Mouse (Mus musculus) kidney, embryonic 16.5 days (tissue): ENCODE measurements at regions not wholly inside any gene's neighbourhood (a gene's known extent, or its start where the extent isn't known, plus 50 kb on each side); places are given as distances from the start of the nearest gene placed in this dataset.
A peak's percentile ranks its signal among the peaks of the same experiment; 100 is the strongest.

ENCODE experiments used
- ATAC-seq: fragments of 200-750 bp; cut with Nextera tagmentation; 2 replicates; pipeline ENCODE4 v1.8.0; 2017; ENCODE audit warnings: moderate TSS enrichment; ENCODE audit not compliant: low FRiP score, low TSS enrichment
- H3K27ac ChIP-seq: fragments of 300-500 bp; sonication (generic); 2 replicates; pipeline ENCODE4 v1.5.1; 2014; ENCODE audit warnings: low read length
- H3K27me3 ChIP-seq: fragments of 300-500 bp; sonication (generic); 2 replicates; pipeline ENCODE4 v1.6.1; 2014; ENCODE audit warnings: low read length, control low read depth, mixed read lengths; ENCODE audit not compliant: insufficient read depth
- H3K36me3 ChIP-seq: fragments of 300-500 bp; sonication (generic); 2 replicates; pipeline ENCODE4 v1.6.1; 2014; ENCODE audit warnings: low read length, control low read depth, mixed read lengths; ENCODE audit not compliant: insufficient read depth
- H3K4me1 ChIP-seq: fragments of 300-500 bp; sonication (generic); 2 replicates; pipeline ENCODE4 v1.6.1; 2014; ENCODE audit warnings: low read length, control low read depth, mixed read lengths; ENCODE audit not compliant: insufficient read depth
- H3K4me2 ChIP-seq: fragments of 300-500 bp; sonication (generic); replicated peaks from 2 replicates; pipeline ENCODE4 v1.6.1; 2014; ENCODE audit warnings: low read depth, low read length
- H3K4me3 ChIP-seq: fragments of 300-500 bp; sonication (generic); 2 replicates; pipeline ENCODE4 v1.5.1; 2014; ENCODE audit warnings: mild to moderate bottlenecking, low read length
- H3K9ac ChIP-seq: fragments of 300-500 bp; sonication (generic); replicated peaks from 2 replicates; pipeline ENCODE4 v1.6.1; 2014; ENCODE audit warnings: low read length
- H3K9me3 ChIP-seq: fragments of 300-500 bp; sonication (generic); 2 replicates; pipeline ENCODE4 v1.6.1; 2016; ENCODE audit warnings: low read length, control low read depth
- WGBS: fragments of 180-500 bp; shearing (Covaris S2); extraction: QIAGEN DNeasy Blood & Tissue Kit; methylation state at CpG from one replicate; pipeline ENCODE4 v1.1.7; 2014; 5-methylcytosine and 5-hydroxymethylcytosine counted together

DNA sequence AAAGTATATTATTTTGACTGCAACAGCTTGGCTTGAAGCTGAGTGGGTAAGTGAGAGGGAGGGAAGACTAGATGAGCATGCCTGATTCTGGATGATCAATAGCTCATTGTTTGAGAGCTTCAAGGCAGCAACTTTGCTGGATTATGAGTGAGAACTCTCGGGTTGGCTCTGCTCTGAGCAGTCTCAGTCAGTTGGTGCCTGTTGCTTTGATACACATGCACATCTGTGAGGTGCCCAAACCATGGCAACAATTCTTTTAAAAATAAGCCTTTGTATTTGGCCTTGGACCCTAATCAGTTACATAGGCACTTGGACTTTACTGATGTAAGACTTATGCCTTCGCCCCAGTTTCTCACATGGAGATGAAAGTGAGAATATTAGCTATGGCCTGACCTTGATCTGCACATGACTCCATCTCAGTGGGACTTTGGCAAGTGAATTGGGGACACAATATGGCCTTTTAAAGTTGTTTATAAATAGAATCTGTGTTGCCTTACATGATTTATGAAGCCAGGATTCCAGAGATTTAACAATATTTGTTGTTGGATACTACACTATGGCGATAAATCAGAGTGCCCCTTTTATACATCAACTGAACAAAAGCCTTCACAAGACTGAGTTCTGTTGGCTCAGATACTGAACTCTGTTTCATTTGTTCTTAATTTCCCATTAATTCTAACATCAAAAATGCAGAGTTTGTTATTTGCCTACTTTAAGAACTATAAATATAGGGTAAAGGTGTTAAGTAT lies 652.6 kb upstream of the Lrrn3 start:
- no peak for ATAC-seq

DNA sequence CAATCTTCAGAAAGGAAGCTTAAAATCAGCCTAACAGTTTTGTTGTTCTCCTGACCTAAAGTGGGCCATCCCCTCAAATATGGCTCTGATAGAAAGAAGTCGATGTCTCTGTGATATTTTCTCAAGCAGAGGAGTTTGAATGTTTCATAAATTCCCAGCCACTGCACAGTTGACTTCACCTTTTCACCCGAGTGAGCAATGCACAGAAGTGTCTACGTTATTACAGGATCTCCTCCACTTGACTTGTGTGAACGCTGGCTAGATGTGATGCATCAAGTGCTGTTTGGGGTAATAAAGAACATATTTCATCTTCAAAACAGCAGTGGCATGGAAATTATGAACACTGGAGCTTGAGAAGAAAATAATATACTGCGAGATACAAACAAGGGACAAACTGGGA lies 651.9 kb upstream of the Lrrn3 start:
- Histone ChIP-seq H3K36me3 (no peaks in the 10 kb centered on the region), H3K9ac (no peak overlapping the region), H3K27ac (no peak overlapping the region), H3K4me2 (no peak overlapping the region), H3K27me3 (no peaks in the 10 kb centered on the region), H3K4me3 (no peak overlapping the region), H3K9me3 (no peaks in the 10 kb centered on the region; the same call in 1 of the 2 replicates), H3K4me1 (no peaks in the 10 kb centered on the region)
- 52% methylated on average over 5 of the region's 5 CpGs for WGBS
- no peak for ATAC-seq

More for the DNA sequence above, 652.6 kb upstream of the Lrrn3 start:
- Histone ChIP-seq H3K27me3 (no peaks in the 10 kb centered on the region), H3K36me3 (no peaks in the 10 kb centered on the region), H3K4me3 (no peak overlapping the region), H3K27ac (no peak overlapping the region), H3K9me3 (no peaks in the 10 kb centered on the region; the same call in 1 of the 2 replicates), H3K9ac (no peak overlapping the region), H3K4me1 (no peaks in the 10 kb centered on the region), H3K4me2 (no peak overlapping the region)
- WGBS: 76% methylated on average over 3 of the region's 3 CpGs

DNA sequence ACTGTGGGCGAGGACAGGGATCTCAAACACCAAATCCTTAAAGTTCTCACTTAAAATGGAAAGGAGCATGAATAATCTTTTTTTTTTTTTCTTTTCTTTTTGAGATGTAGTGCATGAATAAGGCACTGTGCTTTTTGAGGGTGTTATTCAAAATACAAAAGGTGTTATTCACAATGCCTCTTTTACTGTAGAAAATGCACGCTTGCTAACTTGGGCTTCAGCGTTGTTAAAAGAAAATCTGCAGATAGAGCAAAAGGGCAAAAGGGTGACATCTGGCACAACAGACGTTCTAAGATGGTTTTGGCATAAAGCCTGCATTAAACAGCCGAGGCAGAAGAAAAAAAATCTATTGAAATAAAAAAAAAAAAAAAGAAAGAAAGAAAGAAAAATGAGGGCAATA lies 651.5 kb upstream of the Lrrn3 start:
- H3K36me3 ChIP-seq: no peaks in the 10 kb centered on the region
- no peak overlapping the region for H3K27ac ChIP-seq
- H3K4me2 ChIP-seq: no peak overlapping the region
- no peak for ATAC-seq
- no peaks in the 10 kb centered on the region for H3K27me3 ChIP-seq
- no peak overlapping the region for H3K4me3 ChIP-seq
- H3K4me1 ChIP-seq: no peaks in the 10 kb centered on the region
- H3K9ac ChIP-seq: no peak overlapping the region
- WGBS: 56% methylated on average over 5 of the region's 5 CpGs
- no peaks in the 10 kb centered on the region; the same call in 1 of the 2 replicates for H3K9me3 ChIP-seq

DNA sequence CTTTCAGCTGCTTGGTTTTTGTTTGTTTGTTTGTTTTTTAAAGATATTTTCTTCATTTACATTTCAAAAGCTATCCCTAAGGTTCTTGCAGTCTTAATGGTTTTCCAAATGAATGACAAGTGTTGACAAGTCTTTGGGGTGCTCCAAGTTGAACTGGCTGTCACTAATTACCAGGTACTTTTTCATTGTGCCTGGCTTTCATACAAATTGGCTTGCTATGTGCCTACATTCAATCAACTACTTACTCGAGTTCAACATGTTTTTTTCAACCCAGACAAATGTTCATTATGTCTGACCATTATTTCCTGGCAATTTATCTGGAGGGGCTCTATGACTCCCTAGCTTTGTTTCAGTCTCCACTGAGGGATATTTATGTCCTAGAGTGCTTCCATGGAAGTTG lies 614.0 kb upstream of the Lrrn3 start:
- Histone ChIP-seq H3K4me3 (no peak overlapping the region), H3K4me2 (no peak overlapping the region), H3K4me1 (no peaks in the 10 kb centered on the region), H3K9me3 (no peaks in the 10 kb centered on the region), H3K27ac (no peak overlapping the region), H3K9ac (no peak overlapping the region), H3K27me3 (no peaks in the 10 kb centered on the region), H3K36me3 (no peaks in the 10 kb centered on the region)
- 36% methylated on average over 1 of the region's 1 CpGs for WGBS
- ATAC-seq: no peak

DNA sequence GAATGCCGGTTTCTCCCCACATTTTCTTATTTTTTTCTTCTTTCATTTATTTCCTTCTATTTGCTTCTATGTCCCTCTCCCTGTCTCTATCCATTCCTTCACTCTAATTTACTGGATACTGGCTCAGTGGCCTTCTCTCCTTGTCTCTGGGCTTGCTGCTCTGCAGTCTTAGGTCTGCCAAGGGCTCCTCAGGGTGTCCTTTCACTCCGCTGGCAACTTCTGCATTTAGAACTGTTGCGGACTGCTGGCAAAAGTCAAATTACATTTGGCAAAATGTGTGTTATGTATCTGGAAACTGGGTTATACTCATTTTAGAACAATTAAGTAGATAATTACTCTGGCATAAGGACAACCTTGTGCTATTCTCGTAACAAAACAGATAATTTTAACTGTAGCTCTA lies 584.2 kb upstream of the Lrrn3 start:
- H3K36me3 ChIP-seq: no peaks in the 10 kb centered on the region
- no peaks in the 10 kb centered on the region for H3K4me1 ChIP-seq
- H3K4me2 ChIP-seq: no peak overlapping the region
- ATAC-seq: no peak
- H3K9ac ChIP-seq: no peak overlapping the region
- H3K4me3 ChIP-seq: no peak overlapping the region
- WGBS: 89% methylated on average over 4 of the region's 4 CpGs
- no peaks in the 10 kb centered on the region for H3K27me3 ChIP-seq
- H3K9me3 ChIP-seq: no peaks in the 10 kb centered on the region
- H3K27ac ChIP-seq: no peak overlapping the region

DNA sequence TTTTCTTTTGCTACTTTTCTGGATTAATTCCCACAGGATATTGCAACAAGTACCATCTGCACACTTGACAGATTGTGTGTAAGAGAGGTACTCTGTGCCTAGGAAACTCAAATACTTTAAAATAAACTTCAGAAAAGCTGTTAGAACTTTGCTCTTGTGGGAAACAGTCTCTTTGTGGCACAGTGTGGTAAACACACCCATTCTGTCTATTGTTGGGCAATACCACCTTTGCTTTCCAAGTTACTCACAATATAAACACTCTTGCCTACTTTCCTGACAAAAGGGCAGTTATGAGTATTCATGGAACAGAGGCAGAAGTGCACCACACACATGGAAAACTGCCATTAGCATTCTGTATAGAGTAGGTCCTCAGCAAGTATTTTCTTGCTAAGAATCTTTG lies 577.5 kb upstream of the Lrrn3 start:
- no peak for ATAC-seq
- Histone ChIP-seq H3K27ac (no peak overlapping the region), H3K9me3 (no peaks in the 10 kb centered on the region), H3K4me1 (no peaks in the 10 kb centered on the region), H3K9ac (no peak overlapping the region), H3K4me2 (no peak overlapping the region), H3K4me3 (no peak overlapping the region), H3K27me3 (no peaks in the 10 kb centered on the region), H3K36me3 (no peaks in the 10 kb centered on the region)

DNA sequence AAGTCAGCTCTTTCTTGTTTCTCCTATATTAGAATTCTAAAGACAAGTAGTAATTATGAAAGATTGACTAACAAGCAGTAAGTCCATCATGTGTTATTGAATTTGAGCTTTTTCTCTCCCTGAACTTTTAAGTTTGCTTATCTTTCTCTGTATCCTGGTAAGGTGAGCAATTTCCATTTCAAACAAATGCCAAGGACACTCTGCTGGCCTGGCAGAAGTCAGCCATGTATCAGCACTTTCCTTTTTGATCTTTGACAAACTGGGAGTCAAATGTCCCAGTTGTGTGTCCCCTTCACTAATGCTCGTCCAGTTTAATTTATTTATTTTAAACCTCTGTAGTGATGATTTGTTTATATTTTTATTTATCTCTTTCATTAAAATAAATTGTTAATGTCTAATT lies 562.8 kb upstream of the Lrrn3 start:
- 11% methylated on average over 1 of the region's 1 CpGs for WGBS
- Histone ChIP-seq H3K27ac (no peak overlapping the region), H3K9me3 (no peaks in the 10 kb centered on the region), H3K4me1 (no peaks in the 10 kb centered on the region), H3K36me3 (no peaks in the 10 kb centered on the region), H3K9ac (no peak overlapping the region), H3K4me2 (no peak overlapping the region), H3K27me3 (no peaks in the 10 kb centered on the region), H3K4me3 (no peak overlapping the region)
- ATAC-seq: no peak

DNA sequence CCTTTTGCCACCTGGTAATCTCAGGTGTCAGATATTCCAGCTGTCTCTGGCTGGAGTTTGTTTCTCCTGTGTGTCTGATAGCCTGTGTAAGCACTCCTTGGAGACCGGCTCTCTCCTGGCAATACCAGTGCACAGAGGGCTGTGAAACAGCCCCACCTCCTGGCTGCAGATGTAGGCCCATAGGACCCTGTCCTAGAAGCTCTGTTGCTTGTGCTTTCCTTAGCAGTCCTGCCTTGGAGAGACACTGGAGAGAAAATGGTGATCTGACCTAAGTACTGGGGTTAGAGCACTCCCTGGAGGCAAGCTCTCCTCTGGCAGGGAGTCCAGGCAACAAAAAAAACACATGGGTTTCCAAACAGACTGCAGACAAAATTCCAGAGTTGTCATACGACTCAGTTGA lies 541.6 kb upstream of the Lrrn3 start:
- Histone ChIP-seq H3K9ac (no peak overlapping the region), H3K36me3 (no peaks in the 10 kb centered on the region), H3K4me2 (no peak overlapping the region), H3K27ac (no peak overlapping the region), H3K4me1 (no peaks in the 10 kb centered on the region), H3K27me3 (no peaks in the 10 kb centered on the region), H3K9me3 (no peaks in the 10 kb centered on the region), H3K4me3 (no peak overlapping the region)
- 54% methylated on average over 2 of the region's 2 CpGs for WGBS
- no peak for ATAC-seq

DNA sequence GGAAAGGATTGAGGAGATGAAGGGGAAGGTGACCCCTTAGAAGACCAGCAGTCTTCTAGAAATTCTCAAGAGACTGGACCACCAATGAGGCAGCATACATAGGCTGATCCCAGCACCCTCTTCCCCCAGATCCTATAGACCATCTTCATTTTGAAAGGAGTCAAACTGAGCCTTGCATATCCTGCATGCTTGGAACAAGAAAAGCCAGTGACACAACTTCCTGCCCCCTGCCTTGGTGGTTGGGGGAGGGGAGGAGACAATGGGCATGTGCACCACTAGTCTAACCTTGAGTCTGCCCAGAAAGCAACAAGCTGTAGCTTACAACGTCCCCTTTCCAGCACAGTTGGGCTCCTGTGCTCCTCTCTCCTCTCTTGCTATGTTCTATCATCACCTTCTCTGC lies 531.3 kb upstream of the Lrrn3 start:
- Histone ChIP-seq H3K9me3 (no peaks in the 10 kb centered on the region), H3K27ac (no peak overlapping the region), H3K4me3 (no peak overlapping the region), H3K36me3 (no peaks in the 10 kb centered on the region), H3K9ac (no peak overlapping the region), H3K4me1 (no peaks in the 10 kb centered on the region), H3K27me3 (no peaks in the 10 kb centered on the region), H3K4me2 (no peak overlapping the region)
- ATAC-seq: no peak
- 71% methylated on average over 1 of the region's 1 CpGs for WGBS

DNA sequence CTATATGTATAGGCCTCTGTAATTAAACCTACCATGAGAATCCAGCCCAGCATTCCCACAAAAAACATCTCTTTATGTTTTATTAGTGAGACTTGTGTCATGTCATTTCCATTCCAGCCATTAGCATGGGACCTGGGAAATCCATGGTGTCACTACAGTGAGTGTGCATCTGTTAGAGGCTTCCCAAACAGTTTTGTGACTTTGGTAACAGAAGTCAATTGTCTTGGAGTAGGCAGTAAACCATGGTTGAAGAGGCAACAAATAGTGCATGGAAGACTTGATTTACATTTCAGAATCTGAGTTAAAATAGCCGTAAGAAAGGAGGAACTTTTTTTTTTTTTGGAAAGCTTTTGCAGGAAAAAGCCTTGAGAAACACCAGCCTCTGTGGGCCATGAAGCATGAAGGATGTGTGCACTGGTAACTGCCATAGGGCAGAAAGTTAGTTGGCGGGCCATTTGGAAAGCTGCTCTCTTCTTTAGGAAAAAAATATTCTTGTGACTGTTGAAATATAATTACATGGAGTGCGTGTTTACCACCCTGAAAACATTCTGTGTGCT lies 522.7 kb upstream of the Lrrn3 start:
- no peak overlapping the region for H3K9ac ChIP-seq
- no peaks in the 10 kb centered on the region for H3K27me3 ChIP-seq
- 37% methylated on average over 3 of the region's 3 CpGs for WGBS
- H3K36me3 ChIP-seq: no peaks in the 10 kb centered on the region
- H3K9me3 ChIP-seq: no peaks in the 10 kb centered on the region
- H3K27ac ChIP-seq: peak overlapping the region; percentile 64
- no peak overlapping the region for H3K4me3 ChIP-seq
- ATAC-seq: peak; percentile 82
- 0 out of 2 replicates have a peak, but pooled peaks cover 4% of the 10 kb centered on the region for H3K4me1 ChIP-seq
- no peak overlapping the region for H3K4me2 ChIP-seq
